Mouse (Mus musculus): ENCODE results near the gene Camta1.

Camta1 gene

DNA sequence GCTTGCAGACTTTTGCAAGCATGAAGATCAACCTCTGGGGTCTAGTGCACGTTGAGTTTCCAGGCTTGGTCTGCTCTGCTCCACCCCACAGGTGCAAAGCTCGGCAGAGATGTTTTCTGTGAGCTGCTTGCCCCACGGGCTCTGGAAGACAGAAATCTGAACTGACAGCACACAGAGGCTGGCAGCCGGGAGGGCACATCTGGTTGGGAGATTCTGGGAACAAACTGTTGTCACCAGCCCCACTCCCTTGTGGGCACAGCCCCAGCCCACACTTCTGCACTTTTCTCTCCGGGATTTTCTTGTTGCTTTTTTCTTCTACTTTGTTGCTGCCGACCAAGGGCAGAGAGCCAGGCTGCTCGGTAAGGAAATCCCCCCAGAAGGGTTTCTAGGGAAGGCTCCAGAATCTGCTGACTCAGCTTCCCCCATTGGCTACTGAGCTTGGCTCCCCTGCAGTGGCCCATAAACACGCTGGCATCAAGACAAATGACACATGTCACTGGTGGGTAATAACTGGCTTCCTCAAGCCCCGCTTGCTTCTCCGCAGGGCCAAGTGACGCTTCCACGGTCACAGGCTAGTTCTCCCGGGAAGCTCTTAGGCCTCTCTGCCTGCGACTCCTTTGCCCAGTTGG, 597.8 kb downstream of the Camta1 start:
- DNase-seq (ENCODE audit: low spot score): no peak

DNA sequence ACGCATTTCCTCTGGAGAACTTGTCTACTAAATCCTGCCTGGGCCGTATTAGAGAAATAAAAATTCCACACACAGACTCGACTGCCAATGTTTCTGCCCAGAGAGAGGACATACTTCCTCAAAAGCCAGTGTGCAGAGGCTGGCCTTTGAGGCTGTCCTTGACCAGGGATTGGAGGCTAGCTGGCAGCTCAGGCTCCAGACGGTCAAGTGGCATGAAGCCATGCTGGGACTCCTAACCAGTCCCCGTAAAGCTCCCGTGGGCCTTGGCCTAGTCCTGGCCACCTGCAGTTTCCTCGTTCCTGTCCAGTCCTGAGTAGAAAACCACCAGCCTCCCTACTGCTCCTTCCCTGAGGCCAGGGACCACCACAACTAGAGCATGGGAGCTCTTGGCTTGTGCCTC, 598.6 kb downstream of the Camta1 start:
- DNase-seq (ENCODE audit: low spot score): no peak

DNA sequence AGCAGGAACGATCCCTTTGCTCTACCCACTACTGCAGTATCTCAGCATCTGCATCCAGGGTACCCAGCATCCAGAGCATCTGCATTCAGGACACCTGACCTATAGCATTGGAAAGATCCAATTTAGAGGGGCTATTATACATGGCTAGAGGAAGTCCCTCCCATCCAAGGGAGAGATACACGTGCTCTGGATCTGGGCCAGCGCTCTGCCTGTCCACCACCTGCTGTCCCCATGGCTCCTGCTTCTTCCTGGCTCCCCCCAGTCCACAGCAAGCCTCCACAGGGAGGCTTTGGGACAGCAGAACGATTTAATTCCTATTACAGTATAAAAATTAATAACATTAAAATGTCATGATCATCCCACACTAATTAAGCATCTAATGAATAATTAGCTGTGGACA, 605.1 kb downstream of the Camta1 start:
- no peak for DNase-seq (ENCODE audit: low spot score)

DNA sequence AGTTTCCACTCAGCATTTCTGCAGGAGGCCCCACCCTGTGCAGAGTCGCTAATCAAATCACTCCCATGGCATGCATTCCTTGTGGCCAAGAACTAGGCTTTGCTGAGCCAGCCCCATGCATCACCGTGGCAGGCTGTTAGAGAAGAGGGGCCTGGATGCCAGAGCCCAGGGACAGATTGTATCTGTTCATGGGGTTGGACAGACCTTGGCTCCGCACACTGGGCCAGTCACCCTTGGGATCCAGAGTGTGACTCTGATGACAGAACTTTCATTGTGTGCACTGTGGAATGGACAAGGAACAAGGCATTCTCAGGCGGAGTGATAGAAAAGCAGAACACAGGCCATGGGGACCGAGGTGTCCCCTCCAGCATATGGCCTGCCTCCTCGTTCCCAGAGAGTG, 610.9 kb downstream of the Camta1 start:
- DNase-seq (ENCODE audit: low spot score): no peak

DNA sequence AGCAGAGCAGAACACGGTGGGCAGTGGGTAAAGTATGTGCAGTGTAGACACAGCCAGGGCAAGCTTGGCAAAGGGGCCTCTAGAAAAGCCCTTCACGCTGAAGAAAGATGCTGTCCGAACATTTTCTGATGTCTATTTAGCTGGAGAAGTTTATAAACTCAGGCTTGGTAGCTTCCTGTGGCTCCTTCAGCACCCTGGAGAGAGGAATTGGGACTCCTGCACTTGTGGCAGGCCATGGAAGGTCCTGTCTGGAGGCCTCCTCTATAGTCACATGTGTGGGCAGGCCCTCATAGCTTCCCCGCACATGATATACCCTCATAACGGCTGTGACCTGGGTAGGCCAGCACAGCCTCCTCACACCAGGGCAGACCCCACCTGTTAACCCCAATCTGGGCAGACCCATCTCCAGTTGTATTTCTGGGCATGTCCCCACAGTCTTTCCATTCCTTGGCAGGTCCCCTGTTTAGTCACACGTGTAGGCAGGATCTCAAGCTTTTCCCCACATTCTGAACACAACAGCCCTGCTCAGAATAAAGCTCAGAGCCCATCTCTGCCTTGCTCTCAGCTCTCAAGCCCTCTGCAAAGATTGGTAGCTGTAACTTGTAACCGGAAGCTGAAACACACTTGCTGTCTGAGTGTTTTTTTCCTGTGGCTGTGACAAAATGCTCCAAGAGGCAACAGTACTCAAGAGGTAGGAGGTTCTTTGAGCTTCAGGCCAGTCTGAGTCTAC, 616.4 kb downstream of the Camta1 start:
- no peak for DNase-seq (ENCODE audit: low spot score)

DNA sequence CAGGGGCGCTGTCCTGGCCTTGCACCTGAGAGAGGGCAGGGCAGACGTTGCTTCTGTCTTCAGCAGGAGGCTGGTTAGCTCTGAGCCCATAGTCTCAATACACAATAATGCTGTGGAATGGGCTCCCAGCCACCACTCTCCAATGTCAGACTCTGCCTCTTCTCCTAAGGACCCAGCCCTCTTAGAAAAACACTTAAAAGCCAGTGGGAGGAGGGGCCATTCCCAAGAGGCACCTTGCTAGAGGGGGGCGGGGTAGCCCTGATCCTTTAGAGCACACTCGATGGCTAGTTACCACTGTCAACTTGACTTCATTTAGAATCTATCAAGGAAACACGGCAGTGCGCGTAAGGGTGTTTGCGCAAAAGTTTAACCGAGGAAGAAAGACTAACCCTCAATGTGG, 618.2 kb downstream of the Camta1 start:
- no peak for DNase-seq (ENCODE audit: low spot score)

DNA sequence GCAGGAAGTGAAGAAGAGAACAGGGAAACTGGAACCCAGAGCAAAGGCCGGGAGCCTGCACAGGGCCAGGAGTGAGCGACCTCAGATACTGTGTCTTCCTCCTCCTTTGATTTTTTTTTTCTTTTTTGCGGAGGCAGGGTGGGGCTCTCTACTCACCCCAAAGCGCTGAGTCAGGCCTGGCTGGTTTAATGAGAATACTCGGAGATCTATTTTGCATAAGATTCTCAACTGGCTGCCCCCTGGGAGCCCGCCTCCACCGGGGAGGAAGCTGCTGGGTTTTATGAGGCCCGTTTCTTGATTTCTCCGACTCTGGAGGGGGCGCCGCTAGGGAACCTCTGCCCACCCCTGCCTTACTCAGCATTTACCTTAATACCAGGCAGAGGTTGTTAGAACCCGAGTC, 618.9 kb downstream of the Camta1 start:
- no peak for DNase-seq (ENCODE audit: low spot score)

DNA sequence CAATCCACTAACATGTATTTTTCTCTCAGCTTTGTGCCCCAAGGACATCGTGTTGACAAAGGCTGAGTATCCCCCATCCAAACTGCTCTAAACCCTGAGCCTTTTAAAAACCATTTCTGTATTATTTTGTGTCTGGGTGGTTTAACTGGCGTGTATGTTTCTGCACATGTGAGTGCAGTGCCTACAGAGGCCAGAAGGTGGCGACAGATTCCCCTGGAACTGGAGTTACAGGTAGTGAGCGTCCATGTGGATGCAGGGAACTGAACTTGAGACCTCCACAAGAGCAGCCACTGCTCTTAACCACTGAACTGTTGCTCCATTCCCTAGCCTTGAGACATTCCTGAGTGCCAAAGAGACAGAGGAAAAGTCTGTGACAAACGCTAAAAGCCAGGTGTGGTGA, 621.2 kb downstream of the Camta1 start:
- DNase-seq (ENCODE audit: low spot score): no peak

DNA sequence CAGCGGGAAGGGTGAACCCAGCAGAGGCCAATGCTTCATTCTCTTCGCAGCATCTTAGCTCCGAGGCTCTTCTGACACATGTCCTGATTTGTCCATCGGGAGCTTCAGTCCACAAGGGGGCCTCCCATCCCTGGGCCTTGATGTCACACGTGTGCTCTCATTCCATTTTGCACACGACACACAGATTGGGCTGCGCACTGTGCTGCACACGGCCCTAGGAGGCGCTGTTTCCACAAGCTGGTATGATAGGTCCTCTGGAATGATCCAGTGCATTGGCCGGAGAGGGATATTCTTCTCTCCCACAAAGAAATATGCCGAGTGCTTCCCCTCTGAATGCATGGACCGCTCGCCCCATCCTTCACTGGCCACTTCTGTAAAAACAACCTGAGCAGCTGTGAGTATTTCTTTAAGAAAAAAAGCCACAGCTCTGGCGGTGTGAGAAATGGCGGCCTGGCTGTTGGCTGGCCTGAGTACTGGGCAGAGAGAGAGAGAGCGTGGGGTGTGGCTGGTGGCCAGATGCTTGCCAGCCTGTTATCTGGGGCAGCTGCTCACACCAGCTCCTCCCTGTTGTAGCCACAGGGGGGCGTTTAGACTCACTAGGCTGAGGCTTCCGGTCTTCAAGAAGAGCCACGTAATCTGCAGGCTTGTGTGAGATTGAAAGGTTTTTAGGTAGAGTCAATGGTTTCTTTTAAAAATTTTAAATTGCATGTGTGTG, 622.5 kb downstream of the Camta1 start:
- peak; percentile 13 for DNase-seq (ENCODE audit: low spot score)

DNA sequence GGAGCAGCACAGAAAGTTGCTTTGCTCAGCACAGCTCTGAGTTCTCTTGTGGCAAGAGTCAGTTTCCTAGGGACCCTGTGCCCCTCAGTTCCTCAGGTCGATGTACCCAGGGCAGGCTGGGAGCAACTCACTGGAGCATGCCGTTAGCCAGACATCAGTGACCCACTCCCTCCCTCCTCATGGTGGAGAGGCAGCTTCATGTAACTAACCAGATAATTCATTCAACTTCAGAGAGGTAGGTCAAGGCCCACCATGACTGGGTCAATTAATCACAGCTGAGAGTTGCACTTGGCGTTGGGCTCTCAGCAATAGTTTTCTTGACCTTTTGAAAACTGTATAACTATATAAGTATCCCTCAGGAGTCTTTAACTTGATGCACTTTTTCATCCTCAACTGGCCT, 624.2 kb downstream of the Camta1 start:
- no peak for DNase-seq (ENCODE audit: low spot score)

DNA sequence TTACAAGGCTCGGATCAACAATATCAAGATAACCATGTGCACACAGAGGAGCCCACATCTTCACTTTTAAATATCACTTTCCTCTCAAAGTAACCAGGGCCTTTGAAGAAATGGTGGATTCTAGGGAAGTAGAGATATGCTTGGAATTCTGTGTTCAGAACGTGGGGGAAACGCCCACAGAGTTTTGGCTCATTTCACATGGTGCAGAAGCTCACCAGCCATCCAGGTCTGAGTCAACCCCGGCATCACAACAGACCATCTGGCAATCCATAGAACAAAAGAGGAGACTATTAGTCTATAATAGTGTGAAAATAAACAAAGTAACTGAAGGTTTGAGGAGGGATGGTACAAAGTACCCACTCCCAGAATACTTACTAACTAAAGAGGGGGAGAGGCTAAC, 626.7 kb downstream of the Camta1 start:
- DNase-seq (ENCODE audit: low spot score): no peak

DNA sequence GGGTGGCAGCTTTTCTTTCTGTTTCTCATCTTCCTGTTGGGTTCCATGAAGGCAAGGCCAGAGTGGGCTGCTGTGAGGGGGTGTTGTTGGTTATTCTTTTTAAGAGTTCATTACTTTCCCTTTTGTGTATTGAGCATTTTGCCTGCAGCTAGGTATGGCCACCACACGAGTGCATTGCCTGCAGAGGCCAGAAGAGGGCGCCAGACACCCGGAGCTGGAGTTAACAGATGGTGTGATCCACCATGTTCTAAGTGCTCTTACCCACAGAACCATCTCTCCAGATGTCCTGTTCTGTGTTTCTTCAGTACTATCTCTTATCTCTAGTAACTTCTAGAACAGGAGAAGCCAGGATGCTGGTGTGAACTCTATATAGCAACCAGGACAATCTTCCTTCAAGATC, 629.6 kb downstream of the Camta1 start:
- DNase-seq (ENCODE audit: low spot score): no peak

DNA sequence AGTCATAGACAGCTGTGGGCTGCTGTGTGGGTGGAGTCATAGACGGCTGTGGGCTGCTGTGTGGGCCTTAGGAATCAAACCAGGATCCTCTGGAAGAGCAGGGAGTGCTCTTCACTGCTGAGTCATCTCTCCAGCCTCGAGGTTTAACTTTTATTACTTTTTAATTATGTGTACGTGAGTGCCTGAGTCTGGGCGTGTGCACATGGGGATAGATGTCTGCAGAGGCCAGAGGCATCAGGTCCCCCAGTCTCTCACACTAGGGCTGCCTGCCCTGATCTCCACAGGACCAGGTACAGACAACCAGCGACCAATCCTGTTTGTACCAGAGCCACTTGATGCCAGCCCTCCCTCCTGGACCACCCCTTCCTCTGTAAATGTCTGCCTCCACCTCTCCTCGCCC, 632.6 kb downstream of the Camta1 start:
- DNase-seq (ENCODE audit: low spot score): no peak

DNA sequence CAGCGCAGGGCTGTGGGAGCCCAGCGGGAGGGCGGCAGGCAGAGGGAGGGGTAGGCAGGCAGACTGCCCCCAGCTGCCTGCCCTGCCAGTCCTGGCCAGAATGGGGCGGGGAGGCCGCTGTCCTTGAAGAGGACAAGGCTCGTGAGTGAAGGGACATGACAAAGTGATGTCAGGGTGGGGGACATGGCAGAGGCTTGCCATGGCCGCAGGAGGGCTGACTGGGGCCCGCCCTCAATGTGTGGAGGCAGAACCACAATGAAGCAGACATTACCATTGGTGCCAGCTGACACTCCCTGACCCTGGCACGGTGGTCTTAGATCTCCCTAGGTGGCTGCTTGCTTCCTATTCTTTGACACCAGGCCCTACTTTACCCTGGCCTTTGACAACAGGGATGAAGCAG, 635.2 kb downstream of the Camta1 start:
- DNase-seq (ENCODE audit: low spot score): no peak

DNA sequence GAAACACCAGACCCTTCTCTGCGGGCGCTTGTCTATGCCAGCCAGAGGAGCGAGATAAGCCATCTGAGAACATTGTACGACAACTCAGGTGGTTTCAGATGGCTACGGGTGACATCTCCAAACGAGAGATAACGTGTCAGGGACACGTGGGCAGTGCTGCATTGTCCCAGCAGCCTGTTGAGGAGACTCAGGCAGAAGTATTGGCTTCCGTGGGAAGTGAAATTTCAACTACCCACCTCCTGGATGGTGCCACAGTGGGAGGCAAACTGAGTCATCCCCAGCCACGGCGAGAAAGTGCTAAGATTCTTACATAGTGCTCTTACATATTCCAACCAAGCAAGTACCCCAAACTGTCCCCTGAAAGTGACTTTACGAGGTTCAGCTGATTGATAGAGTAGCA, 637.7 kb downstream of the Camta1 start:
- DNase-seq (ENCODE audit: low spot score): peak; percentile 60

DNA sequence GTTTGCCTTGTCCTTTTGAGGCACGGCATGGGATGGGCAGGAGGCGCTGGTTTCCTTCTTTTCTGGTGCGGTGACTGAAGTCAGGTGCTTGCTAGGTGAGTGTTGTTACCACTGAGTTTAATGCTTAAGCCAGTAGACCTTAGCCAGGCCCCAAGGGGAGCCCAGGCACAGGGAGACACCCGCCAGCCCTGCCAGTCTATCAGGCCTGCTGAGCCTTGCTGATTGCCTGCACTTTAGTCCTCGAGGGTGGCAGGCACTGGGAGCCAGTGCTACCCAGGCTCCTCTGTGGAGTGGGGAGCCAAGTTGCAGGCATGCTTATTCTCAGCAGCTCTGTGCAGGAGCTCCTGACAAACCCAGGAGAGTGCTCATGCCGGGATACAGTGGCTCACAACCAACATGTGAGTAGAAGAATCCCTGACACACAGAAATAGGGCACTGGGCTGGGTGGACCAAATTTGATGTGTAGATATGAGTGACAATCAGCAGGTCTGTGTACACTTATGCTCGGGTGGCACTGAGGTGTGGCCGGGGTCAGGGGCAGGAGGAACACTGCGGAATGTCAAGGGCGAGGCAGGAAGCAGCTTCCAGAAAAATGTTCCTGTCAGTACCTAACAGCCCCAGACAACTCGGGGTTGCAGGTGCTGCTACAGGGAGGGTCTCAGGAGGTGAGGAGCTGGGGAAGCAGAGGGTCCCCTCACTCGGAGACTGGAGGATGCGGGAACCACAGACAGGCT, 638.2 kb downstream of the Camta1 start:
- DNase-seq (ENCODE audit: low spot score): no peak

DNA sequence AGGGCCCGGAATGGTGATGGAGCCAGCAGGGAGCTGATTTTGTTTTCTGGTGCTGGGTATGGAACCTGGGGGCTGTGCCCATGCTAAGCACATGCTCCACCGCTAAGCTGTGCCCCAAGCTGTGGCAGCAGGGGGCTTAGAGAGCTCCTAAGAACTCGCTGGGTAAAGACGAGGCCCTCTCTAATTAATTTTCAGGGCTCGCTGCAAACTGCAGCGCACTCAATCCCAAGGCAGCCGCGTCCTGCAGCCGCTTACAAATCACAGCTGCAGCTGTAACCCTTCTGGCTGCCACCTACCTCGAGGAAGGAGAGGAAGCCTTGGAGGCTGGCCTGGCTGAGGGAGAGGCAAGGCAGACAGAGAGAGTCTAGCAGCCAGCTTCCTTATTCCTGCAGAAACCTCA, 639.0 kb downstream of the Camta1 start:
- DNase-seq (ENCODE audit: low spot score): no peak

DNA sequence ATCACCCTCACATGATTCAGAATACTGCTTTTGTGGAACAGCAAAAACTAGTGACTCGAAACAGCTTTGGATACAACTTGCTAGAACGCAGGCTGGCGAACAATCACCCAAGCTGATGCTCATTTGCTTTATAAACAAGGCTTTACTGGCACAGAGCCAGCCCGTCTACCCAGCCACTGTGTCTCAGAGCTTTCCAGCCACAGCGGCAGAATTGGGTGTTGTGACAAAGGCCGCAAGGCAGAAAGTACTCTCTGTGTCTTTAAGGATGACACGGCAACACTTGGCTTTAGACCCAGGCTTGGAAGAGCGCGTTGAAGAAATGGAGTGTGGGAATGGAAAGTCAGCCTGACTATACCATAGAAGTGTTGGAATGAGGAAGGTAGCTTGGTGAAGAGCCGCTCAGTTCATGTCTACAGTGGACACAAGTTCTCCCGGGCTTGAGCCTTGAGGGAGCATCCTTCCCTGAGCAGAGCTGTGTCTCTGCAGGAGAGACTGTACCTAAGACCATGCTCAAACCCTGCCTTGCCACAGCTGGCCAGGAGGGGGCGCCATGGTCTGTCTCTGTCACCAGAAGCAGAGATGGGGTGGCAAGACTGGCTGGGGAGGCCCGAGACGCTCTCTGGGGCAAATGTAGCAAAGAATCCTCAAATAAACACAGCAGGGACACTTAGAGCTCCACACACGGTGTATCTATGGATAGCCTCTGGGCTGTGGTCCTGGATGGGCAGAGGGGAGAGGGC, 645.0 kb downstream of the Camta1 start:
- no peak for DNase-seq (ENCODE audit: low spot score)

DNA sequence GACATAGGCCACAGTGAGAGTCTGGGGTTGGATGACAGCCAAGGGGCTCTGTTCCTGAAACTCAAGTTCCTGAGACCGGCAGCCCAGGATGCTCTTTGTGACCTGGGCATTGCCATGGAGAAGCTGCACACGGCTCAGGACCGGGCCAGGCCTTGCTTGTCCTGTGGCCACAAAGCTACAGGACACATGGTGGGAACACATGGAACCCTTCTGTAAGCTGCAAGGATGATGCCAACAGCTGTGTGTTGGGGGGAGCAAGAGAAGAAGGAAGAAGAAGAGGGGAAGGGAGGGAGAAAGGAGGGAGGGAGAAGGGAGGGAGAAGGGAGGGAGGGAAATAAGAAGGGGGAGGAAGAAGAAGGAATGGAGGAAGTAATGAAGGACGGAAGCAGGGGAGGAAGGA, 645.8 kb downstream of the Camta1 start:
- DNase-seq (ENCODE audit: low spot score): no peak

DNA sequence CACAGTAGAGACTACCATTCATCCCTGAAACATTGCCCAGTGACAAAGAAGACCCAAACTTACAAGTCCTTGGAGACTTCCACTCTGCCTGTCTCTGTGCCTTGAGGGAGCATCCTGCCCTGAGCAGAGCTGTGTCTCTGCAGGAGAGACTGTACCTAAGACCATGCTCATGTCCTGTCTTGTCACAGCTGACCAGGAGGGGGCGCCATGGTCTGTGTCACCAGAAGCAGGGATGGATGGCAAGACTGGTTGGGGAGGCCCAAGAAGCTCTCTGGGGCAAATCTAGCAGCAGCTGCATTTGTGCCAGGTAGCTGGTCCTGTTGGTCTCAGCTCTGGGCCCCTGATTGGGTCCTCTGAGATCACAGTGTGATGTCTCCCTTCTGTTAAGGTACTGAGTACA, 646.5 kb downstream of the Camta1 start:
- DNase-seq (ENCODE audit: low spot score): no peak

DNA sequence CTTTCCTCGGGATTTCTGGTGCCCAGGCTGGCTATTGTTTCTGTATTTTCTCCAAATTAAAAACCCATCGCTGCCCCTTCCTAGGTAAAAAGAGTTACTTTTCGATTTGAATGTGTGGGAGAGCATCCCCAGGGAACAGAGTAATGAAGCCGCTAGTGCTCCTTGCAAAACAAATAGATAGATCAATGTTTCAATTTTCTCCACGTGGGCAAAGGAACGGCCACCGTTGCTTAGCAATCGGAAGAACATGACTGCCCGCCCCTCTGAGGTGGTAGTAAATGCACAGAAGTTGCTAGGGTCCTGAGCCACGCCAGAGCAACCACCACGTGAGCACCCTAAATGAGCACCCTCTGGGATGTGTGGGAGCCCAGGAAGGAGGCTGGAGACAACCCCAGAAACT, 648.2 kb downstream of the Camta1 start:
- DNase-seq (ENCODE audit: low spot score): no peak

DNA sequence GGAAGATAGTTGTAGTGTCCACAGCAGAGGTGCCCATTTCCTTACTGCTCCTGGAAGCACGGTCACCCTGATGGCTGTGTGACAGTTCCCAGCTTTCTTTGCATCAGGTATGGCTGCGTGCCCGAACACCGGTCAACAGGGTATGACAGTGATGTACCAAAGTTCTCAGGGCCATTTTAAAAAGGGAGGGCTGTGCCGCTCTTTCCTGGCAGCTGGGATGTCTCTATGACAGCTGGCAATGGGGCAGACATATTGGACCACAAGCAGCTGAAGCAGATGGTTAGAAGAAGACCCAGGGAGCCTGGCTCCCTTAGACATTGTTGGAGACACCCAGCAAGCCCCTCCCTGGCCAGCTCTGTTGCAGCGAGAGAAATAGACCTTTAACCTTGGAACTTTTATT, 649.7 kb downstream of the Camta1 start:
- DNase-seq (ENCODE audit: low spot score): no peak

Data from left cerebral cortex, adult 11 months (tissue).